Mouse (Mus musculus): ENCODE measurements around the gene Cacng3. TPM values are rescaled to one million over a fixed set of nuclear protein-coding genes. Genes with fewer than 3 reads are reported as not detected.

Gene Cacng3
- polyA plus RNA-seq, 1 experiment from 2014 or later, result 0.12 TPM

- DNase-seq, result no peak
- Histone ChIP-seq H3K4me2 (ENCODE audit: low read depth, low read length) (no peak overlapping the region), H3K9ac (replicated peaks) (no peak overlapping the region), H3K27me3 (ENCODE audit: insufficient read depth, low read length) (no peaks in the 10 kb centered on the region), H3K4me1 (ENCODE audit: insufficient read depth) (no peaks in the 10 kb centered on the region), H3K36me3 (replicated peaks; ENCODE audit: insufficient read depth, low read length) (no peaks in the 10 kb centered on the region), H3K9me3 (ENCODE audit: low read length) (no peaks in the 10 kb centered on the region; the same call in 1 of the 2 replicates), H3K27ac (ENCODE audit: low read depth) (no peak overlapping the region), H3K4me3 (ENCODE audit: low read depth, low read length) (no peak overlapping the region)
- 54% methylated on average over 3 of the region's 3 CpGs for WGBS (ENCODE audit: insufficient replicate concordance)
- no peak for TF ChIP-seq EP300 (IDR thresholded peaks at IDR 0.05; ENCODE audit: low read depth)
- no peak for TF ChIP-seq CTCF (IDR thresholded peaks at IDR 0.05; ENCODE audit: low read depth)
- ATAC-seq, result no peak
Observed at GRCm38 (mm10) chr7:122758645-122759044, 88.4 kb downstream of the Cacng3 start.

DNA sequence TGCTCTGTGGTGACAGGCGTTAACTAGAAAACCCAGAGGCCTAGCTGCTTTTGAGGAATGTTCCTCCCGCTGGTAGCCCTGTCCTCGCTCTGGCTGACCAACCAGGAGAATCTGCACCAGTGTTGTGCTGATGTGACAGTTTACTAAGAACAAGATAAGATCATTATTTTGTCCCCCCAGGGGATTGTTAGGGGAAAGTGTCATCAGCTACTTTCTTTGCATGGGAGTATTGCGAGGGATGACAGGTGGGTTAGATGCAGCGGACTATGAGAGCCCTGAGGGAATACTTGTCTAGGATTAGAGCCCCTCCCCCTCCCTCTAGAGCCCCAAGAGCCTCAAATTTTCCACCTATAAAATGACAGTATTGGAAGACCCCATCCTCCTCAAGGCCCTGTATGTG lies 94.2 kb downstream of the Cacng3 start:
- H3K27me3 ChIP-seq (ENCODE audit: insufficient read depth, low read length), result no peaks in the 10 kb centered on the region
- no peaks in the 10 kb centered on the region; the same call in 1 of the 2 replicates for H3K9me3 ChIP-seq (ENCODE audit: low read length)
- no peak overlapping the region for H3K27ac ChIP-seq (ENCODE audit: low read depth)
- H3K4me3 ChIP-seq (ENCODE audit: low read depth, low read length), result no peak overlapping the region
- H3K4me2 ChIP-seq (ENCODE audit: low read depth, low read length), result no peak overlapping the region
- no peak for ATAC-seq
- WGBS (ENCODE audit: insufficient replicate concordance), result 74% methylated on average over 5 of the region's 5 CpGs
- DNase-seq, result no peak
- TF ChIP-seq CTCF (IDR thresholded peaks at IDR 0.05; ENCODE audit: low read depth) (no peak), EP300 (IDR thresholded peaks at IDR 0.05; ENCODE audit: low read depth) (no peak)
- H3K9ac ChIP-seq (replicated peaks), result no peak overlapping the region
- H3K4me1 ChIP-seq (ENCODE audit: insufficient read depth), result no peaks in the 10 kb centered on the region
- H3K36me3 ChIP-seq (replicated peaks; ENCODE audit: insufficient read depth, low read length), result no peaks in the 10 kb centered on the region

DNA sequence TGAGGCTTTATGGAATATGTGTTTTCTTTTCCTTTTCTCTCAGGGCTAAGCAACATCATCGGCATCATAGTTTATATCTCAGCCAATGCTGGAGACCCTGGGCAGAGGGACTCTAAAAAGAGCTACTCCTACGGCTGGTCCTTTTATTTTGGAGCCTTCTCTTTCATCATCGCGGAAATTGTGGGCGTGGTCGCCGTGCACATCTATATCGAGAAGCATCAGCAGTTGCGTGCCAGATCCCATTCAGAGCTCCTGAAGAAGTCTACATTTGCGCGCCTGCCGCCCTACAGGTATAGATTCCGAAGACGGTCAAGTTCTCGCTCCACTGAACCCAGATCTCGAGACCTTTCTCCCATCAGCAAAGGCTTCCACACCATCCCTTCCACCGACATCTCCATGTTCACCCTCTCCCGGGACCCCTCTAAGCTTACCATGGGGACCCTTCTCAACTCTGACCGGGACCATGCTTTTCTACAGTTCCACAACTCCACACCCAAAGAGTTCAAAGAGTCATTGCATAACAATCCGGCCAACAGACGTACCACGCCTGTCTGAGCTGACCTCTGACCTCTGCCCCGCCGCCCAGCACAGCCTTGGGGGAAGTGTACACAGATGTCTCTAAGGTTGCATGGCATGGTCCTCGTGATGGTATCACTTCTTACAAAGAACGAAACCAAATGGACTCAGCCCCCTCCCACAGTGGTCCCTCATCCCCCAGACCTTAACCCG lies 98.2 kb downstream of the Cacng3 start:
- H3K36me3 ChIP-seq (replicated peaks; ENCODE audit: insufficient read depth, low read length), result no peaks in the 10 kb centered on the region
- DNase-seq (no peak), ATAC-seq (no peak)
- H3K9me3 ChIP-seq (ENCODE audit: low read length), result no peaks in the 10 kb centered on the region
- H3K27ac ChIP-seq (ENCODE audit: low read depth), result no peak overlapping the region
- WGBS (ENCODE audit: insufficient replicate concordance), result 82% methylated on average over 27 of the region's 27 CpGs
- H3K9ac ChIP-seq (replicated peaks), result no peak overlapping the region
- no peak overlapping the region for H3K4me2 ChIP-seq (ENCODE audit: low read depth, low read length)
- no peak overlapping the region for H3K4me3 ChIP-seq (ENCODE audit: low read depth, low read length)
- no peaks in the 10 kb centered on the region for H3K27me3 ChIP-seq (ENCODE audit: insufficient read depth, low read length)
- no peak for TF ChIP-seq EP300 (IDR thresholded peaks at IDR 0.05; ENCODE audit: low read depth)
- TF ChIP-seq CTCF (IDR thresholded peaks at IDR 0.05; ENCODE audit: low read depth), result no peak
- H3K4me1 ChIP-seq (ENCODE audit: insufficient read depth), result no peaks in the 10 kb centered on the region

- H3K9ac ChIP-seq (replicated peaks), result no peak overlapping the region
- TF ChIP-seq EP300 (IDR thresholded peaks at IDR 0.05; ENCODE audit: low read depth) (no peak), CTCF (IDR thresholded peaks at IDR 0.05; ENCODE audit: low read depth) (no peak)
- H3K27me3 ChIP-seq (ENCODE audit: insufficient read depth, low read length), result no peaks in the 10 kb centered on the region
- 56% methylated on average over 7 of the region's 7 CpGs for WGBS (ENCODE audit: insufficient replicate concordance)
- no peak overlapping the region for H3K4me2 ChIP-seq (ENCODE audit: low read depth, low read length)
- H3K9me3 ChIP-seq (ENCODE audit: low read length), result no peaks in the 10 kb centered on the region
- ATAC-seq, result no peak
- no peak overlapping the region for H3K4me3 ChIP-seq (ENCODE audit: low read depth, low read length)
- H3K36me3 ChIP-seq (replicated peaks; ENCODE audit: insufficient read depth, low read length), result no peaks in the 10 kb centered on the region
- DNase-seq, result no peak
- H3K4me1 ChIP-seq (ENCODE audit: insufficient read depth), result no peaks in the 10 kb centered on the region
- no peak overlapping the region for H3K27ac ChIP-seq (ENCODE audit: low read depth)
Observed at GRCm38 (mm10) chr7:122779601-122780000, 109.3 kb downstream of the Cacng3 start.

DNA sequence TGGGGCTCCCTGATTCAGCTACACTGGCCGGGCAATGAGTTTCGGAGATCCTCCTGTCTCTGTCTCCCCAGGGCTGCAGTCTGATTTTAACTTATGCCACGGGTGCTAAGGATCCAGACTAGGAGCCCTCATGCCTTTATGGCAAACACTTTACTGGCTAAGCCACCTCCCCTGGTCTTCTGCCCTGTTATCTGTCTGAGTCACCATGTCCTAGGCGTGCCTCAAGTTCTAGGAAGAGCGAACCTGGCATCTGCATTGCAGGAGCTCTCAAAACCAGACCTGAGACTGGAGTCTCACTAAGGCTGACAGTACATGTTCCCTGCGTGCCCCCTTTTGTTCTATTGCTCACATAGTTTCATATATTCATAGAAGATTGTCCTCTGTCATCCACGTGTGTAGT lies 119.6 kb downstream of the Cacng3 start:
- 80% methylated on average over 7 of the region's 7 CpGs for WGBS (ENCODE audit: insufficient replicate concordance)

DNA sequence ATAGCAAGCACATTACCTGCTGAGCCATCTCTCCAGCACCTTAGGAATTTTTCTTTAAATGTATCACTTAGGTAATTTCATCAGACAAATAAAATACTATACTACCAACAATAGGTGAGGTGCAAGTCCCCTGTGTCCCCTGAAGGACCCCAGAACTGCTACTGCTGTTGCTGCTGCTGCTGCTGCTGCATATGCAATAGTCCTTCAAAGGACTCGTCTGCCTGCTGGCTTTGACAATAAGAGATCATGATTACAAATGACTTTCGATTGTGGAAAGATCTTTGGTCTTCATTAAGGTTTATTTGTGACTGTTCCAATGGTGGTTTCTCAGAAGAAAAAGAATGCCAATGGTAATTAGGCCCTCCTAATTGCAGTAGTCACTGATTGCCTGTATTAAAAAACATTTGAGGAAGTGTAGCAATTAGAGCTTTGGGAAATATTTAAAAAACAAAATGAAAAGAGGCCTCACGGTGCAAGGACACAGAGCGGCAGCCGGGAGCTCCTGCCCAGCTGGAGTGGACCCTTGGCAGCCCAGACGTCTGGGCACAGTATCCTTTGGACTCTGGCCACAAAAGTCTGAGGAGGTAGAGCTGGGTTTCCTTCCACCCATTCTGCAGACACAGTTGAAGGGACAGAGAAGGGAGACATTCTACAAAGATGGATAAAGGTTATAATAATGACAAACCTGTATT lies 123.5 kb downstream of the Cacng3 start:
- no peaks in the 10 kb centered on the region for H3K4me1 ChIP-seq (ENCODE audit: insufficient read depth)
- no peak for DNase-seq
- H3K27ac ChIP-seq (ENCODE audit: low read depth), result no peak overlapping the region
- H3K4me3 ChIP-seq (ENCODE audit: low read depth, low read length), result no peak overlapping the region
- 57% methylated on average over 6 of the region's 6 CpGs for WGBS (ENCODE audit: insufficient replicate concordance)
- H3K27me3 ChIP-seq (ENCODE audit: insufficient read depth, low read length), result no peaks in the 10 kb centered on the region
- H3K36me3 ChIP-seq (replicated peaks; ENCODE audit: insufficient read depth, low read length), result no peaks in the 10 kb centered on the region
- H3K9me3 ChIP-seq (ENCODE audit: low read length), result no peaks in the 10 kb centered on the region
- no peak for TF ChIP-seq EP300 (IDR thresholded peaks at IDR 0.05; ENCODE audit: low read depth)
- TF ChIP-seq CTCF (IDR thresholded peaks at IDR 0.05; ENCODE audit: low read depth), result no peak
- no peak overlapping the region for H3K4me2 ChIP-seq (ENCODE audit: low read depth, low read length)
- H3K9ac ChIP-seq (replicated peaks), result no peak overlapping the region
- ATAC-seq, result no peak

More for the DNA sequence above, 119.6 kb downstream of the Cacng3 start:
- Histone ChIP-seq H3K36me3 (replicated peaks; ENCODE audit: insufficient read depth, low read length) (no peaks in the 10 kb centered on the region), H3K4me1 (ENCODE audit: insufficient read depth) (no peaks in the 10 kb centered on the region), H3K27ac (ENCODE audit: low read depth) (no peak overlapping the region), H3K9me3 (ENCODE audit: low read length) (no peaks in the 10 kb centered on the region), H3K4me2 (ENCODE audit: low read depth, low read length) (no peak overlapping the region), H3K9ac (replicated peaks) (no peak overlapping the region), H3K4me3 (ENCODE audit: low read depth, low read length) (no peak overlapping the region), H3K27me3 (ENCODE audit: insufficient read depth, low read length) (no peaks in the 10 kb centered on the region)
- TF ChIP-seq CTCF (IDR thresholded peaks at IDR 0.05; ENCODE audit: low read depth), result no peak
- ATAC-seq, result peak; percentile 56
- no peak for DNase-seq
